Mouse (Mus musculus) frontal cortex, adult 2 months (tissue): ENCODE results near the gene Bckdha. TPM values are rescaled to one million over a fixed set of nuclear protein-coding genes. Genes with fewer than 3 reads are reported as not detected.

Experiments used
- DNase-seq, 2 experiments: peaks; one replicate each; pipeline ENCODE4 v3.0.0; 2022; ENCODE audit warnings: low spot score in 1 of 2; ENCODE audit errors: extremely low spot score in 1 of 2
- polyA plus RNA-seq: library from polyadenylated mRNA; depleted of rRNA; stranded (reverse); fragments of >200 nt; gene quantifications from 2 replicates; pipeline ENCODE4 v1.2.3, GENCODE M21; 2012

Bckdha gene
- polyA plus RNA-seq, 1 experiment, result 71.9 TPM

DNA sequence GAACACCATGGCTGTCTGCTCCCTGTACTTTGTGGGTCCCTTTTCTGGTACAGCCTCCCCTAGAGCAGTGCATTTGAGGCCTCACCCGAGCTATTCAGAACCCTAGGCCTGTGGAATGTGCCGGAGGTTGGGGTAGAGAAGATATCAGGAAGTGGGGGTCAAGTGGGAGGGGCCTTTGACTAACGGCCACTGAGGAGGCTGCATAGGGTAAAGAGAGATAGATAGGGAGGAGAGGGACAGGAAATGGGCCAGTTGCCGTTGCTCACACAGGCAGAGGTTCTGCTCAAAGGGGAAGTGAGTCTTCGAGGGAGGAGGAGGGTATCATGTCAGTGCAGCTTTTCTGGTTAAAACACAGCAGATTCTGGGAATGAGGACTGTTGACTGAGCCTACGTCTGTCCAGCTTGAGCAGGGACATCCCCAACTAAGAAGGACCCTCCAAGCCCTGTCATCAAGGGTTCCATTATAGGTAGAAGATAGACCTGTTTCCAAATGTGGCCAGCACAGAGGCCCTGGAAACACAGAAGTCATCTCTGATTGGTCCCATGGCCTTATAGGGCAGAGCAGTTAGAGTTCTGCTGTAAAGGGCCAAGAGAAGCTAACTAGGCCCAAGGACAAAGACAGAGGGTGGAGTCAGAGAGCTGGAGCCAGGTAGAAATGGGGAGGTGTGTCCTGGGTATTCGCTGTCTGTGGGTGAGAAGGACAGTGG lies 24.8 kb upstream of the Bckdha start:
- DNase-seq, result no peak

GRCm38 (mm10) chr7:25681341-25682231 lies 22.8 kb upstream of the Bckdha start:
- DNase-seq, result no peak

DNA sequence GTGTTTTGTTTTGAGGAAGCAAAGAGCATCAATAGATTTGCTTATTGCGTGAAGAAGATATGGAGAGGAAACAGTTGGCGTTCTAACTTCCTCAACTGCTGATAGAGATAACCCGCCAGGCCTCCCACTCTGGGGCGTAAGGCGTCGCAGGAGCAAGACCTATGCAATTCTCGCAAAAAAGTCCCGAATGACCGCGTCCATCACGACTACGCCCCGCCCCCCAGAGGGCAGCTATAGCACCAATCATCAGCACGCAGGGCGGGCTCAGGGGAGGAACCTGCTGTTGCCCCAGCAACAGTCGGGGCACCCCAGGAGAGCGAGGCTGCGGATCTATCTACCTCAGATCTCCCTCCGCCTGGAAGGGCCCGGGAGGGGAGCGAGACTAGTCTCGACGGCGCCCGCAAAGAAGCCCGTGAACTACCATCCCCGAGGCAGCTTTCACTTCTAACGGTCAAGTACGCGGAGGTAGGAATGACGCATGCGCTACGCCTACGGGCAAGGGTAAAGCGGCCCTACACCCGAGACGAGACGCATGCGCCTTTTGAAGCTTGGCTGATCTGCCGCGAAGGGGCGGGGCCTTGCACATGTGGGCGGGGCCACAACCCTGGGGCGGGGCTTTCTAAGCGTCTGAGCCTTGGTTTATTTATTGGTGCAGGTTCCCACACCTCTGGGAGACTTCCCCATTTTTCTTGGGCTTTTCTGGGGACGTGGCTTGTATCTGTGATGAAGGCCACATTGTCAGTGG lies 21.9 kb upstream of the Bckdha start, which contains the start of gene B9d2:
TSS of gene B9d2 (plus strand) at position 267 of the 745 bp plus-strand sequence.
- peak; percentile 92 to 96 for DNase-seq

DNA sequence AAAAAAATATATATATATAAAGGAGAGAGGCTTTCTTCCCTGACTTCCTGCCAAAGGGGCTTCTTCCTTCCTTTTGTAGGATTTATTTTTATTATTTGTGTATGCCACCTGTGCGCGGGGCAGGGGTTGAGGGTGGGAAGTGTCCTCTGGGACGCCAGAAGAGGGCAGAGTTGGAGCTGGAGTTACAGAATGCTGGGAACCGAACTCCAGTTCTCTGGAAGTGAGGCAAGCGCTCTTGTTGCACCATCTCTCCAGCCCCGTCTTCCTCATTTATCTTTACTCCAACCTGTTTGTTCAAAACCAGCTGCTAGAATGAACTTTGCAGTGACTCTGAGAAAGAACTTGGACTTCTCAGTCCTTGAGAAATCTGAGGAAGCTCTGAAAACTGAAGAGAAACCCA lies 21.2 kb upstream of the Bckdha start:
- no peak for DNase-seq

- no peak for DNase-seq
These were observed 18.2 kb upstream of the Bckdha start for GRCm38 (mm10) chr7:25677013-25677412.

- peak; percentile 86 to 96 for DNase-seq
These were observed 17.5 kb upstream of the Bckdha start for GRCm38 (mm10) chr7:25676085-25676781.

DNA sequence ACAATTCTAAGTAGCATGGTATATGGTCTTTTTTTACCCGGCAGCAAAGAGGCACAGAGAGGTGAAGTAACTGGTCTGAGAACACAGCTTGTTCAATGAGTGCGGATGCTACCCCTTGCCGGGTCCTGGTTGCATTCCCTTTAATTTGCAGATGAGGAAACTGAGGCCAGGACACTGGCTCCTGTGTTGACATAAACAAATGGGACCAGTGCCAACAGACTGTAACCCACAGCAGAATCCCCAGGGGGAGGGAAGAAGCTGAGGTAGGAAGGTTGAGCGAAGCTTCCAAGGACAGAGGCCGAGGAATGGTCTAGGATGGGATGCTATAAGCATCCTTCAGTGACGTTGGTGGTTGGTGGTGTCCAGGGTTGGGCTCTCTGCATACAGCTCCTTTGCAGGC lies 16.6 kb upstream of the Bckdha start:
- no peak for DNase-seq

DNA sequence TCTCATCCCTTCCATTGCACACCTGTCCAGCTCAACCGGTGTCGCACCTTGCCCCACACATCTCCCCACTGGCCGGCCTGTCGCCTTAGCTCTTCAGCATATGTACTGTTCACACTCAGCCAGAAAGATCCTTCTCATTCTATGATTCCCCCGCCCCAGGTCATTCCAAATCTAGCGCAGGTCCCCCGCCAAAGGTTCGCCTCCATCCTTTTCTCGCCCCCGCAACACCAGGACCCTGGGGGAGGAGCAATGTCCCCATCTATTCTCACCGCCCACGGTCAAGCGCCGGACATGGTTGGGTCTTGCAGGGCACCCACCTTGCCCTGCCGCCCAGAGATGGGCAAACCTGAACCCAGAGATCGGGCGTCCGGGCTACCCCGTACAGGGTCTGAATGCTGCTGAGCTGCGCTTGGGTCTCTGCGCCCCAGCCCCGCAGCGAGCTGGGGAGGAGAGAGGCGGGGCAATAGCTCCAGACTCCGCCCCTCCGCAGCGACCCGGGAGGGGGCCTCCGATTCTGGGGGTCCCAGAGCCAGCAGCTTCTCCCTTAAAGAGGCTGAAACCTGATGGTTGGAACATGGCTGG lies 16.0 kb upstream of the Bckdha start, which contains the start of gene Tmem91:
TSS of gene Tmem91 (minus strand) at position 448 of the 582 bp plus-strand sequence.
- DNase-seq, result no peak

DNA sequence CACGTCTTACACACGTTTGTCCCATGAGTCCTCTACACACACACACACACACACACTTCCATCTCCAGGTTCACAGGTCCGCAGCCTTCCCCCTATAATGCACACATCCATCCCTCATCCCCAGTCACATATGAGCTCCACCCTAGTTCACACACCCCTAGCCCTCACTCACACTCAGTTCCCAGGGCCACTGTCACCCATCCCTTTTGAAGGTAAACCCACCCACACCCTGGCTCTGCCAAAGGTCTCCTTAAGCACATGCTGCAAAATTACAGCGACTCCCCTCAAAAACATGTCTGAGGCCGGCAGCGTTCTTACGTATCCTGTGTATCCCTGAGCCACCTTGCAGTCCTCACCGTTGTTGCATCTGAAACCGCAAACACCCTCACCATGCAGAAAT lies 15.5 kb upstream of the Bckdha start:
- no peak for DNase-seq

GRCm38 (mm10) chr7:25672442-25672841 lies 13.7 kb upstream of the Bckdha start:
- DNase-seq, result no peak

DNA sequence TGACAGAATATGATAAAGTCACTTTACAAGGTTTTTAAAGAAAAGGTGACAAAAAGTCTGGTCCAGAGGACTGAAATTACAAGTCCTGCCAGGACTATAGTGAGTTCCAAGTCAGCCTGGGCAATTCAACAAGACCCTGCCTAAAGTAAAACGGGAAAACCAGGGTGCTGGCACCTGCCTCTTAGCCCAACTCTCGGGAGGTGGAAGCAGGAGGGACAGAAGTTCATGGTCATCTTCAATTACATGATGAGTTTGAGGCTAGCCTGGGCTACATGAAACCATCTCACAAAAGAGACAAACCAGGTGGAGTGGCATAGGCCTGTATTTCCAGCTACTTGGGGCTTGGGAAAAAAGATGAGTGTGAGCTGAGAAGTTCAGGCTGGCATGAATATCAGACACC lies 12.9 kb upstream of the Bckdha start:
- DNase-seq, result no peak

GRCm38 (mm10) chr7:25670096-25670495 lies 11.3 kb upstream of the Bckdha start:
- DNase-seq, result no peak

- no peak for DNase-seq
These were observed 10.8 kb upstream of the Bckdha start for GRCm38 (mm10) chr7:25669631-25670030.

DNA sequence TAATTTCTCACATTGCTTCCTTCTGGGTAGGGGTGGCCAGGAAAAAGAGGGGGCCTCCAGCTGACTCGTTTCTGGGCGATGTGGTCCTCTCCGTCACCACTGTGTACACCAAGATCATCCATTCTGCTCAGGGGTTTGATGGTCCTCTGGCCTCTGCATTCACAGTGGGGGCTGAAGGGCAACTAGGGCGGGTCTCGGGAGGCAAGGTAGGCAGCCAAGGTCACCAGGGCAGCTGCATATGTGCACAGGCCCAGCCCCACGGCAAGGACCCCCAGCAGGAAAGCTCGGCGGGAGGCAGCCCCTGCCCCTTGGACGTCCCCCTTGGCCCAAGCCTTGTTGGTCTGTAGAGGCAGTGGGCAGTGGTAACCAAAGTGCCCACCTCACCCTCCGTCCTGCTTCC lies 10.4 kb upstream of the Bckdha start:
- no peak for DNase-seq

GRCm38 (mm10) chr7:25666381-25666780 lies 7.6 kb upstream of the Bckdha start:
- no peak for DNase-seq

- DNase-seq, result no peak
These were observed 996 bp downstream of the Bckdha start for GRCm38 (mm10) chr7:25657785-25658184.

DNA sequence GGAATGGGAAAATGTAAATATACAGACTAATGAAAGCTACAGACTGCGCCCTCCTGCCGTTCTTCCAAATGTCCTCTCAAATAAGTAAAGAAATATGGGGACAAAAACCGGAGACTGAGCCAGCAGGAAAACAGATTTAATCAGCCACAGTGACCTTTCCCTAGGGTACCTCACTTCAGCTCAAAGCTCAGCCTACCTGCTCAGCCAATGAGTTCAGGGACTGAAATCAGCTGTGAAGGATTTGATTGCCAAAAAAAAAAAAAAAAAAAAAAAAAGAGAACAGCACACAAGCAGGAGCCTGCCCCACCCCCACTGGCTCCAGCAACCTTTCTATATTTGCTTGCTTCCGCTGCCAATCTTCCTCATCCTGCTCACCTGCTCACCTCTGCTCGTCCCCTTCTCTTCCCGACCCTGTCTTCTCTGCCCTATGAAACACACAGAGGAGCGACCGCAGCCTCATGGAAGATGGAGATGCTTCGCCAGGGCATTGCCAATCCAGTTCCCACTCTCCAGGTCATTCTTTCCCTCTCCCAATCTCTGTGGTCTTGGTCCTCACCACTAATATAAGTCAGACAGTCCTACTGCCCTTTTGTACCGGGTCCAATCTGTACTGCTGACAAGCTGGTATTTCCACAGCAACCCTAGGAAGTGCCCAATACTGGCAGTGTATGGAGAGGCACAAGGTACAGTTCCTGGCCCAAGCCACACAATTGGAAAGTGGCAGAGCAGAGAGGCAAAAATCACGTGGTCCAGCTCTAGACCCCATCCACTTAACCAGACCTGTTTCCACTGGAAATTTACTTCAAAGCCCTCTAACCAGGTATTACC lies 3.0 kb downstream of the Bckdha start:
- DNase-seq, result no peak

DNA sequence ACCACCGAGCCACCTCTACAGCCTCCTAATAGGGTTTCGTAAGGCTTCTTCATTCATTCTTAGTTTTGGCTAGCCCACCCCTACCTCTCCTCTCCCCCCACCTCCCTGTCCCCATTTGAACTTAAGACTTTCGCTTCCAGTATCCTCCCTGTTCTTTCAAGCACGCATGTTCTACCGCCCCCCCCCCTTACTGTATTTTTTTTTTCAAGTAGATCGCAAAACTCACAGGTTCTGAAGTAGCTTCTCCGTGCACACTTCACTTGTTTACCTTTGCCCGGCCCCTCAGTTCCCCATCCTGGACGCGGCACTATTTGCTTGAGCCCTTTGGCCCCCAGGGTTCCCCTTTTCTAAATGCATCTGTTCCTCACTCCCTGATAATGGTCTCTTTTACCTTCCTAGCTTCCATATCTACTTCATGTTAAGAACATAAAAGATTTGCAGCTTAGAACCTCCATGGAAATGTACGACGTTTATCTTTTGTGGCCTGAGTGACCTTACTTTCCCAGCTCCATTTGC lies 6.5 kb downstream of the Bckdha start:
- no peak for DNase-seq

GRCm38 (mm10) chr7:25651281-25651680 lies 7.5 kb downstream of the Bckdha start:
- DNase-seq, result no peak
